Mouse (Mus musculus) right cerebral cortex, postnatal 36 days (tissue): Measurements from ENCODE around the gene Mlip.

Experiments used
- DNase-seq, 2 experiments: peaks; one replicate each; pipeline ENCODE4 v3.0.0; 2022; ENCODE audit warnings: low spot score in 2 of 2, mixed read lengths in 1 of 2

Gene Mlip

GRCm38 (mm10) chr9:77353942-77354341, 1.2 kb upstream of the Mlip start:
- no peak for DNase-seq

- no peak for DNase-seq
These were observed 5.1 kb downstream of the Mlip start for GRCm38 (mm10) chr9:77347704-77348103.

GRCm38 (mm10) chr9:77344318-77344717, 8.5 kb downstream of the Mlip start:
- DNase-seq, result no peak

GRCm38 (mm10) chr9:77340159-77340862, 12.5 kb downstream of the Mlip start:
- peak; percentile 36 for DNase-seq

- DNase-seq, result no peak
These were observed 13.1 kb downstream of the Mlip start for GRCm38 (mm10) chr9:77339571-77340148.

- no peak for DNase-seq
These were observed 17.4 kb downstream of the Mlip start for GRCm38 (mm10) chr9:77335370-77335769.

GRCm38 (mm10) chr9:77318346-77318745, 34.4 kb downstream of the Mlip start:
- DNase-seq, result no peak

- DNase-seq, result no peak
These were observed 42.2 kb downstream of the Mlip start for GRCm38 (mm10) chr9:77310548-77310947.

GRCm38 (mm10) chr9:77305417-77305816, 47.4 kb downstream of the Mlip start:
- no peak for DNase-seq

GRCm38 (mm10) chr9:77302340-77302739, 50.4 kb downstream of the Mlip start:
- DNase-seq, result no peak

- no peak for DNase-seq
These were observed 64.8 kb downstream of the Mlip start for GRCm38 (mm10) chr9:77287958-77288357.

GRCm38 (mm10) chr9:77279371-77279770, 73.4 kb downstream of the Mlip start:
- no peak for DNase-seq

GRCm38 (mm10) chr9:77278055-77278454, 74.7 kb downstream of the Mlip start:
- no peak for DNase-seq

GRCm38 (mm10) chr9:77277270-77277669, 75.5 kb downstream of the Mlip start:
- no peak for DNase-seq

- no peak for DNase-seq
These were observed 76.2 kb downstream of the Mlip start for GRCm38 (mm10) chr9:77276451-77277154.

GRCm38 (mm10) chr9:77272727-77273126, 80.0 kb downstream of the Mlip start:
- DNase-seq, result no peak

- DNase-seq, result peak; percentile 40 to 67
These were observed 87.3 kb downstream of the Mlip start for GRCm38 (mm10) chr9:77265268-77266017.

GRCm38 (mm10) chr9:77259052-77259451, 93.7 kb downstream of the Mlip start:
- DNase-seq, result no peak

GRCm38 (mm10) chr9:77258265-77258664, 94.5 kb downstream of the Mlip start:
- DNase-seq, result no peak

- DNase-seq, result no peak
These were observed 98.3 kb downstream of the Mlip start for GRCm38 (mm10) chr9:77254514-77254913.

GRCm38 (mm10) chr9:77252761-77253160, 100.0 kb downstream of the Mlip start:
- DNase-seq, result no peak

GRCm38 (mm10) chr9:77252134-77252533, 100.6 kb downstream of the Mlip start:
- DNase-seq, result peak in 1 of 2 experiments; percentile 41
